Mouse (Mus musculus) retina, postnatal 1 day (tissue): ENCODE measurements at regions not wholly inside any gene's neighbourhood (a gene's known extent, or its start where the extent isn't known, plus 50 kb on each side); places are given as distances from the start of the nearest gene placed in this dataset.

Source experiments
- DNase-seq: peaks from one replicate; pipeline ENCODE4 v3.0.0-alpha.2; 2012

GRCm38 (mm10) chr4:62809048-62809447, 156.3 kb upstream of the Zfp618 start:
- DNase-seq, result no peak

DNA sequence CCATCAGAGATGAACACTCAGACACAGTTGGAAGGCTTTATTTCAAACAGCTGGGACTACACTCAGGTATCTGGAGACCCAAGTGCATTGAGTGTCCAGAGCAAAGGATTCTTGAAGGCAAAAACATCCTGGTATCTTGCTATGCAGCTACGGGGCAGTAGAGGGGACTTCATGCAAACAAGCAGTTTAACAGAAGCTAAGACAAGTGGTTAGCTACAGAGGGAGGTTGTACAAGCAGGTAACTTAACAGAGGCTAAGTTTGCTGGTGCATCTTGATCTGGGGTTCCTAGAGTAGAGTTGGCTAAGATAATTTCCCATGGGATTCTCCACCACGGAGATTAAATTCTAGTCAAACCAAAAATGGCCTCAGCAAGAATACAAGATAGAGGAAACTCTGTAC, 145.5 kb upstream of the Zfp618 start:
- no peak for DNase-seq

GRCm38 (mm10) chr4:62821288-62821687, 144.1 kb upstream of the Zfp618 start:
- DNase-seq, result no peak

DNA sequence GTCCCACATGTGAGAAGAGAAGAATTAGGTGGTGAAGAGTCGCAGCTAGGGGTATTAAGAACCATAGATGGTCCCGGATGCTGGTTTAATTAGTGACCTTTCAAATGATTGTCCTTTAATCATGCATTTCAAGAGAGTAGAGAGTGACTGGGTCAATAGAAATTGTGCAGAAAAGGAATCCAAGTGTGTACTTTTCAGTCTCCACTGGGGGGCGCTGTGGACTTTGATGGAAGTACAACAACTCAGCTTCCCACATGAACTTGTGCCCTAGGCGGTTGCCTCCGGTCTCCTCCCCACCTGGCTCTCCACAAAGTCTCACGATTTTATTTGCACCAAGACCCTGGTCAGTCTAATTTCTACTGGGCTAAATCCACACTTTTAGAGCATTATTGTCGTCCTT, 142.8 kb upstream of the Zfp618 start:
- peak; percentile 72 for DNase-seq

- no peak for DNase-seq
These were observed 142.3 kb upstream of the Zfp618 start for GRCm38 (mm10) chr4:62823082-62823481.

DNA sequence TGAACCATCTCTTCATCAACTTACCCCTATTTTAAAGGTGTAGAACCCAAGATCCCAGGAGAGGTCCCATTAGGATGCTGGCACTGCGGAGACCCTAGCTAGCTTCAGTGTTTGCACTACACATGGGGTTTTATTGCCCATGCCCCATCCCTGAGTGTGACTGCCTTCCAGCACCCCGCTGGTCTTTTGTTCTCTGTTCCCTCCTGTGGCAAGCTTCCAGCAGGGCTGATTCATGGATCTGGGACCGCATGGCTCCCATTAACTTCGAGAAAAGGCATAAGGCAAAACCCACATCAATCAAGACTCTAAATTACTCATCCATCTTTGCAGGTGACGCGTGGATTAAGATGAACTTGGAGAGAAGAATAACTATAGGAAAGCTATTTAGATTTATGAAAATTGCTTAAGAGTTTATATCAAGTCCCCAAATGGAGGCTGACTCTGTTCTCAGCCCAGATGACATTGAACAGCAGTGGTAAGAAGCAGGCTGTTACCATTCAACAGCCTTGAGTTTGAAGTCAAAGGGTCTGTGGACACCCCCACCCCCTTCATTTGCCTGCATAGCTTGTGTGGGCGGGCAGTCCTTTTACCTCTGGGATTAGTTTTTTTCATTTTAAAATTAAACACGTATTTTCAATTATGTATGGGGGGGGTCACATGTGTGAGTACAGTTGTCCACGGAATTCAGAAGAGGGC, 141.7 kb upstream of the Zfp618 start:
- peak; percentile 53 for DNase-seq

DNA sequence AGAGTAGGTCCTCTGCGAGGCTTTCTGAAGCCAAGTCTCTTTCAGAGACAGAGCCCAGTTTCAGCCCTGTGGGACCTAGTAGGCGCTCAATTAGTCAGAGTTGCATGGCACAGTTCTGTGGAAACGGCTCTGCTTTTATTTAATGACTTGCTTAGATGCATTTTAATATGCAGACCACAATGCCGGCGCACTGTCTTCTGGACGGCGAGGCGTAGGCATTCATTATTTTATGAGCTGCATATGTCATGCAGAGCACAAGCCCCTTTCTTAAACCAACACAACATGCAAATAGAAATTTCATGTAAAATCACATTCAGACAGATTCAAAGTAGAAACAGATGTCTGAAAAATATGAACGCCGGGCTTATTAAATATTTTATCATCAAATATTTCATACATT, 140.8 kb upstream of the Zfp618 start:
- no peak for DNase-seq

- no peak for DNase-seq
These were observed 140.1 kb upstream of the Zfp618 start for GRCm38 (mm10) chr4:62825256-62825655.

- DNase-seq, result peak; percentile 33
These were observed 136.4 kb upstream of the Zfp618 start for GRCm38 (mm10) chr4:62828963-62829362.

DNA sequence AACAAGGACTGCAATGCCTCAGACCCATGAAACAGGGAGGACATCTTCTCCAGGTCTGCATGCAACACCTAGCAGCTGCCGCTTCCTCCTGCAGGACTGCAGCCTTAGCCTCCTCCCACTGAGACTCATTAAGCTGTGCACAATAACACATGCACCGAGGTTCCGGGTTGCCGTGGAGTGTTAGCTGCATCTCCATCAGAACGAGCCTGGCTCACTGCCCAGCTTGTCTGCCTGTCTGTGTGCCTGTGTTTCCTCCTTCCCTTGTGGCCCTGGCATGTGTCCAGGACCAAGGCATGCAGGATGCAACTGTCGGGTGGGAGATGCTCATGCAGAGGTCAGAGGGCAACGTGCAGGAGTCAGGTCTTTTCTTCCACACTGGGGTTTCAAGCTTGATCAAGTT, 131.4 kb upstream of the Zfp618 start:
- DNase-seq, result peak; percentile 74

DNA sequence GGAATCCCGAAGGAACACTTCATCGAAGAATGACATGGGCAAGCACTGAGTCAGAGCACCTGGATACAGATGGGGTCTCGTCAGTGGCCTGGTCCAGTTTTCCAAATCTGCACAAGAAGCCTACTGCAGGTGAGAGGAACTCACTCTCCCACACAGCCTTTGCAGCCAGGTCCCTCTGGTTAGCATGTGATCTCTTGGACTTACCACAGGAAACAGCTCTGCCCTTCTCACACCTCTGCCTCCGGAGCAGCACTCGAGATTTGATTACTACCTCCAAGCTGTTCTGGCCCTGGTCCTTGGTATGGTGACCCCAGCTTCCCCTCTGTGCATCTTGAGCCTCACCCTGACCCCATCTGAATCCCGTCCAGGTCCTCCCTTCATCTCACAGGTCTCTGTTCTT, 128.5 kb upstream of the Zfp618 start:
- no peak for DNase-seq

GRCm38 (mm10) chr4:62850526-62850925, 114.8 kb upstream of the Zfp618 start:
- DNase-seq, result no peak

GRCm38 (mm10) chr4:62853335-62853734, 112.0 kb upstream of the Zfp618 start:
- peak; percentile 15 for DNase-seq

GRCm38 (mm10) chr4:62856406-62856805, 109.0 kb upstream of the Zfp618 start:
- DNase-seq, result no peak

- DNase-seq, result no peak
These were observed 102.6 kb upstream of the Zfp618 start for GRCm38 (mm10) chr4:62862756-62863155.

GRCm38 (mm10) chr4:62870391-62870983, 94.9 kb upstream of the Zfp618 start:
- no peak for DNase-seq

DNA sequence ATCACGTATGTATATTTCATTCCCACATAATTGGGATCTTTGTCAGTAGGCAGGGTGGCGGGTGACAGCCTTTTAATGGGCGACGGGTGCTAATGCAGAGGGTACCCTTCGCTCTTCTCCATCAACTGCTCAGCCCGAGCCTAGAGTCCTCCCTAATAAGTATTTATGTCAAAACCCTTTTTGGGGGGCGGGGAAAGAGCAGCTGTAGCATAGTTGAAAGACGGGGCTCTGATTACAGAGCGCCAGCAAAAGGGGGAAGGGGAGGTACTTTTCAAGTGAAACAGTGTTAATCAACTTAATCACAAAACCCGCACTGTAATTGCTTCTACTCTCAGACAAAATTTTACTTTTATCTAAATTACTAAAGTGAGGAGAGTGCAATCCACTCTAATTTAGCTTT, 92.8 kb upstream of the Zfp618 start:
- DNase-seq, result no peak

DNA sequence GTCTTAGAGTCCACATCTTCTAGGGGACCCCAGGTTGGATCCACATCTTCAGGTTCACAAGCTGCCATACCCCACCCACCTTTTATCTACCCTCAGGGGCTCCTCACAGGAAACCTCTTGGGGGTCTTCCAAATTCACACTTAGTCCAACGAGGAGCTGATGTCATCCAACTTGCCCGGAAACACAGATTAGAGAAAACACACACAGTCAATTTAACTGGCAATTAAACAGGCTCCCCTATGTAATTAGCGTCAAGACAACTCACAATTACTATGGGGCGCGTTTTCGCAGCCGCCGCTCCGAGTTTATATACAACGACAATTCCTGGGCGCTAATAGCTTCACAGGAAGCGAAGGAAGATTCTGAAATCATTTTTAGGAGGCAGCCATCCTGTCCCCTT, 91.4 kb upstream of the Zfp618 start:
- peak; percentile 32 for DNase-seq

DNA sequence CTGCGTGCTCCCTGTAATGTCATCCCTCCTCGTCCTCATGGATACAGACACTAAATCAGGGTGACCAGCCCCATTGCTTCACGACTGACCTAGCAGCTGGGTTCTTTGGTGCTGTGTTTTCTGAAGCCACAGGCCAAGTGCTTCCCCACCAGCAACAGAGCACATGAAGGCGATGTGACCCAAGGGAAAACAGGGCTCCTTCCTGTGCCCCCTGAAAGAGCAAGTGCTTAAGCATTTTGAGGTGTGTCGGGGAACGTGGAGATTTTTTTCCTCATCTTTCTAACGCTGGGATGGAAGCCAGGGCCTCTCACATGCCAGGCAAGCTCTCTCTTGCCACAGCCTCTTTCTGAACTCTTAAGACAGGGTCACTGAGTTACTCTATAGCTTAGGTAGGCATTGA, 87.3 kb upstream of the Zfp618 start:
- DNase-seq, result no peak

DNA sequence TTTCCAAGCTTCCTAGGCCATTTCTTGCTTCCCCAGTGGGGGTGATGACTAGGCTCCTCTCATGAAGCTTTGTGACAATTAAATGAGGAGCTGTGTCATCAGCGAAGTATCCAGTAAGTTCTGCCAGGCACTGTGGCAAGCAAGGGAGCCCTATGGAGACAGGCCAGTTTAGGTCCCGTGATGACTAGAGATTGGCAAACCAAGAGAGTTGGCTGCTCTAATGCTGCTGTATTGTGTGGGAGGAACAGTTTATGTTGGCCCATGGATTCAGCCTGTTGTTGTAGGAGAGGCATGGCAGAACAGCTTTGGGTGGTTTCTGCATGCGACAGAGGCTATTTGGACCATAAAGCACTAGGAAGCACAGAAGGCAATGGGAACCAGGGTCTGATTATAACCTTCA, 86.4 kb upstream of the Zfp618 start:
- DNase-seq, result no peak

DNA sequence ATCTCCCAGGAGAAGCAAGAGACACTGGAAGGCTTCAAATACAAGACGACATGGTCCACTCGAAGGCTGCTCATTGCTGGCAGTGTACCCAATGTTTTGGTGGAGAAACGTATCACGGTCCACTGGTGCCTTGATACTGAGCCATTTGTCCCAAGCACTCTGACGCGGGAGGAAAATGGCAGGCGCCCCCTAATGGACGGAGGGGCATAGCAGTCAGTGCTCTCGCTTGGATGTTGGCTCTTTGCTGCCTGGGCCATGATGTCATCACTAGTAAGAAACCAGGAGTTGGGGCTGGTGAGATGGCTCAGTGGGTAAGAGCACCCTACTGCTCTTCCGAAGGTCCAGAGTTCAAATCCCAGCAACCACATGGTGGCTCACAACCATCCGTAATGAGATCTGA, 83.5 kb upstream of the Zfp618 start:
- no peak for DNase-seq

- DNase-seq, result no peak
These were observed 83.1 kb upstream of the Zfp618 start for GRCm38 (mm10) chr4:62882276-62882675.

- DNase-seq, result no peak
These were observed 76.6 kb upstream of the Zfp618 start for GRCm38 (mm10) chr4:62888736-62889135.

- DNase-seq, result peak; percentile 55
These were observed 75.7 kb upstream of the Zfp618 start for GRCm38 (mm10) chr4:62889708-62890107.
